Mouse (Mus musculus): ENCODE data around the gene Kcnc1.

- TF ChIP-seq E2F4 (IDR thresholded peaks at IDR 0.05; ENCODE audit: insufficient replicate concordance, low read depth, low read length): no peak
- TF ChIP-seq CTCF (conservative IDR thresholded peaks at IDR 0.05 in 1 of 2, IDR thresholded peaks at IDR 0.05 in 1 of 2; ENCODE audit: low read depth in 2 of 2, low read length in 2 of 2): no peak
- TF ChIP-seq EP300 (IDR thresholded peaks at IDR 0.05; ENCODE audit: low read length): no peak
- TF ChIP-seq POLR2AphosphoS2 (IDR thresholded peaks at IDR 0.05; ENCODE audit: low read depth, low read length): no peak
- TF ChIP-seq CHD2 (IDR thresholded peaks at IDR 0.05; ENCODE audit: low read length): no peak
- TF ChIP-seq POLR2A (IDR thresholded peaks at IDR 0.05; ENCODE audit: low read depth, low read length): no peak
- no peak for TF ChIP-seq NELFE (IDR thresholded peaks at IDR 0.05; ENCODE audit: low read depth, low read length)
- TF ChIP-seq MYC (IDR thresholded peaks at IDR 0.05; ENCODE audit: low read depth, low read length): no peak
- TF ChIP-seq KAT2A (IDR thresholded peaks at IDR 0.05; ENCODE audit: insufficient replicate concordance, low read length): no peak
- no peak for TF ChIP-seq ZKSCAN1 (IDR thresholded peaks at IDR 0.05; ENCODE audit: borderline replicate concordance, low read depth, low read length)
- TF ChIP-seq TCF12 (IDR thresholded peaks at IDR 0.05; ENCODE audit: low read depth, low read length): no peak
These were observed 30.5 kb upstream of the Kcnc1 start for GRCm38 (mm10) chr7:46365810-46366209.

All from CH12.LX (cell line).